Mouse (Mus musculus) lung, postnatal 0 days (tissue): ENCODE data around the gene Tmem87b.

Experiments
- CTCF ChIP-seq: IDR thresholded peaks from 2 replicates; pipeline ENCODE4 v1.5.1; 2016; ENCODE audit warnings: antibody characterized with exemption, mild to moderate bottlenecking
- EP300 ChIP-seq: IDR thresholded peaks from 2 replicates; pipeline ENCODE4 v1.6.1; 2016; ENCODE audit warnings: antibody characterized with exemption, mild to moderate bottlenecking, control low read depth

DNA sequence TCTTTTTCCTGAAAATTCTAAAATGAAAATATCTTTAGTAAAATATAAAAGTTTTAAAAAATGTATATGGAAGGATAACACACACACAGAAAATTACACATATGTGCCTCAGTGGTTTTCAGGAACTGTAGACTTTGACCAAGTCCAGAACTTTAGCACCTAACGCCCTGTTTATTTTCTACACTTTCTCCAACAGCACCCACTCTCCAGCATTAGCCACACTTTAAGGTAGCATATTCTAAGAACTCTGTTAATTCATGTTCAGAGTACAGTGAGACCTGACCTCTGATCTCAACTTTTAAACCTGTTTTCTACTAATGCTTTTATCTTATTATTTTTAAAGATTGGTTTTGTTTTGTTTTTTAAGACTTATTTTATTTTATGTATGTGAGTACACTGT lies 9.9 kb downstream of the Tmem87b start:
- TF ChIP-seq EP300: no peak
- TF ChIP-seq CTCF: no peak
